Mouse (Mus musculus): ENCODE measurements around the gene Pgpep1l.

DNA sequence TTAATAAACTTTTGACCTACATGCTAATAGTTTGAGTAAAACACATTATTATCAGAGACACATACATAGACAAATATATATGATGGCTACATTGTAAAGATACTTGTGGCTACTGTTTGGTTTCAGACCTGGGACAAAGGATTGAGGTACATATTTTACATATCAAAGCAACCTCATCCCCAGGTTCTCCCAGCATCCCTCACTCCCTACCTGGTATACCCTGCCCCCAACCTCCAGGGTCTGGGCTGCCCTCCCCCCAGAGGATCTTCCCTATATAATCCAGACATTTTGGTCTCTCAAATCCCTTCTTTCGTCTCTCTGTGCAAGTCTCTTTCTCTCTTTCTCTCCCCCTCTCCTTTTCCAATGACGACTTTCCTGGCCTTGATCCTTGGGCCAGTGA, 10.2 kb upstream of the Pgpep1l start:
- TF ChIP-seq MYOD1 (IDR thresholded peaks at IDR 0.05; ENCODE audit: control insufficient read depth in 1 of 3, insufficient read length in 2 of 3, low read depth in 2 of 3) (no peak), TCF3 (IDR thresholded peaks at IDR 0.05; ENCODE audit: insufficient read length, low read depth) (no peak), POLR2A (IDR thresholded peaks at IDR 0.05; ENCODE audit: insufficient read length, low read depth) (no peak), MYOG (IDR thresholded peaks at IDR 0.05; ENCODE audit: control insufficient read depth in 1 of 3, insufficient read depth in 1 of 3, insufficient read length in 2 of 3, low read depth in 2 of 3) (no peak), CEBPB (IDR thresholded peaks at IDR 0.05; ENCODE audit: insufficient read depth, poor library complexity, severe bottlenecking) (no peak), POLR2AphosphoS2 (IDR thresholded peaks at IDR 0.05; ENCODE audit: insufficient read length, low read depth) (no peak)
